Mouse (Mus musculus): ENCODE data around the gene Apoa1.

GRCm38 (mm10) chr9:46241818-46242217 lies 13.4 kb downstream of the Apoa1 start:
- no peak for TF ChIP-seq MAX (IDR thresholded peaks at IDR 0.05; ENCODE audit: low read depth)
- no peak for TF ChIP-seq CEBPB (IDR thresholded peaks at IDR 0.05; ENCODE audit: insufficient read depth, poor library complexity, severe bottlenecking)
- no peak for TF ChIP-seq USF1 (IDR thresholded peaks at IDR 0.05; ENCODE audit: low read depth)
- no peak for TF ChIP-seq REST (IDR thresholded peaks at IDR 0.05; ENCODE audit: insufficient read depth, insufficient read length)
- TF ChIP-seq E2F4 (IDR thresholded peaks at IDR 0.05; ENCODE audit: insufficient read depth): no peak
